Mouse (Mus musculus): Measurements from ENCODE around the gene Pomc.

- TF ChIP-seq CTCF (IDR thresholded peaks at IDR 0.05 in 2 of 3, conservative IDR thresholded peaks at IDR 0.05 in 1 of 3; ENCODE audit: control insufficient read depth in 1 of 3, insufficient read depth in 1 of 3, low read depth in 2 of 3, low read length in 3 of 3, poor library complexity in 1 of 3, severe bottlenecking in 1 of 3) (no peak), RAD21 (IDR thresholded peaks at IDR 0.05; ENCODE audit: low read depth, low read length) (no peak), UBTF (IDR thresholded peaks at IDR 0.05; ENCODE audit: borderline replicate concordance, insufficient read depth, low read depth, low read length) (no peak), ZNF384 (IDR thresholded peaks at IDR 0.05; ENCODE audit: low read depth, low read length) (no peak), TAL1 (IDR thresholded peaks at IDR 0.05; ENCODE audit: low read length) (no peak), MAFK (IDR thresholded peaks at IDR 0.05; ENCODE audit: borderline replicate concordance, low read depth, low read length) (no peak), SMC3 (IDR thresholded peaks at IDR 0.05; ENCODE audit: low read depth, low read length) (no peak), MAX (IDR thresholded peaks at IDR 0.05; ENCODE audit: low read length) (no peak), EP300 (IDR thresholded peaks at IDR 0.05; ENCODE audit: low read depth in 1 of 2, low read length in 2 of 2) (no peak), GATA1 (IDR thresholded peaks at IDR 0.05; ENCODE audit: low read depth, low read length) (no peak)
These were observed 54.0 kb downstream of the Pomc start for GRCm38 (mm10) chr12:4008731-4009130.
